Mouse (Mus musculus): ENCODE measurements at regions not wholly inside any gene's neighbourhood (a gene's known extent, or its start where the extent isn't known, plus 50 kb on each side); places are given as distances from the start of the nearest gene placed in this dataset.

- no peaks in the 10 kb centered on the region for H3K27me3 ChIP-seq (replicated peaks; ENCODE audit: control insufficient read depth, insufficient read depth, low read length)
- H3K9ac ChIP-seq (ENCODE audit: low read length): no peak overlapping the region
- H3K4me3 ChIP-seq (ENCODE audit: low read depth, low read length): no peak overlapping the region
- DNase-seq (ENCODE audit: low spot score) (no peak), ATAC-seq (replicated peaks; ENCODE audit: low FRiP score, low TSS enrichment, low read depth) (no peak)
- 80% methylated on average over 13 of the region's 13 CpGs for WGBS
- H3K4me2 ChIP-seq (ENCODE audit: low read length): no peak overlapping the region
- H3K36me3 ChIP-seq (ENCODE audit: control insufficient read depth, insufficient read depth, low read length): no peaks in the 10 kb centered on the region
- H3K4me1 ChIP-seq (replicated peaks; ENCODE audit: control insufficient read depth, insufficient read depth, low read length): no peaks in the 10 kb centered on the region
- H3K9me3 ChIP-seq (ENCODE audit: control insufficient read depth, low read length): no peaks in the 10 kb centered on the region
- H3K27ac ChIP-seq (ENCODE audit: low read depth): no peak overlapping the region
Observed at GRCm38 (mm10) chr10:12186918-12187639, 682.1 kb downstream of the Utrn start.

DNA sequence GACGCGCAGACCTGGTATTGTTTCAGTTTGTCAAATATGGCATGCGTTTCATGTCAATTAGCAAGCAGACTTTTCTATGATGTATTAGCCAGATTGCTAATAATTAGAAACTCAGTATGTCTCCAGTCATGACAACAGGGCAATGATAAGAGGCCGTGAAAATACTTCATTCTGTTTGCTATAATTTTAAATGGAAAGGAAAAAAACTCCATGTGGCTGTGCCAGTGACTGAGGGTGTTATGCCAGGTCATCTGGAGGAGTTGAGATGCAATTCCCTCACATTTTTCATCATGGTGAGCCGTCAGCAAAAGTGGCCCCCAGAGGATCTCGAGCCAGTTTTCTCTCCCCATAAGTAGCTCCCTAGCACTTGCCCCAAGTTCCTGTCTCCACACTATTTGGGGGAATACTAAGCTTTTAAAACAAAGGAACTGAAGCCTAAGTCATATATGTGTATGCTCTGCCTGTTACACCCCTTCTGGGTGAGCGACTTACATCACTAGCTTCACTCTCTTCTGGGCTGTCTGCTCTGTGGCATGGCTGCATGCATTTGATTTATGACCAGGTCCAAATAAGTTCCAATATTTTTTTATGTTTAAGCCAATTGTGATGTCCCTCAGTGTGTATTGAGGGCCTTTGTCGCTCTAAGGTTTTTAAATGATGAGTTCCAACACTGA is 681.4 kb downstream of the Utrn start:
- no peak overlapping the region for H3K27ac ChIP-seq (ENCODE audit: low read depth)
- 86% methylated on average over 8 of the region's 8 CpGs for WGBS
- H3K4me1 ChIP-seq (replicated peaks; ENCODE audit: control insufficient read depth, insufficient read depth, low read length): no peaks in the 10 kb centered on the region
- H3K9ac ChIP-seq (ENCODE audit: low read length): no peak overlapping the region
- H3K36me3 ChIP-seq (ENCODE audit: control insufficient read depth, insufficient read depth, low read length): no peaks in the 10 kb centered on the region
- DNase-seq (ENCODE audit: low spot score) (no peak), ATAC-seq (replicated peaks; ENCODE audit: low FRiP score, low TSS enrichment, low read depth) (no peak)
- H3K4me3 ChIP-seq (ENCODE audit: low read depth, low read length): no peak overlapping the region
- H3K4me2 ChIP-seq (ENCODE audit: low read length): no peak overlapping the region
- H3K27me3 ChIP-seq (replicated peaks; ENCODE audit: control insufficient read depth, insufficient read depth, low read length): no peaks in the 10 kb centered on the region
- H3K9me3 ChIP-seq (ENCODE audit: control insufficient read depth, low read length): no peaks in the 10 kb centered on the region

DNA sequence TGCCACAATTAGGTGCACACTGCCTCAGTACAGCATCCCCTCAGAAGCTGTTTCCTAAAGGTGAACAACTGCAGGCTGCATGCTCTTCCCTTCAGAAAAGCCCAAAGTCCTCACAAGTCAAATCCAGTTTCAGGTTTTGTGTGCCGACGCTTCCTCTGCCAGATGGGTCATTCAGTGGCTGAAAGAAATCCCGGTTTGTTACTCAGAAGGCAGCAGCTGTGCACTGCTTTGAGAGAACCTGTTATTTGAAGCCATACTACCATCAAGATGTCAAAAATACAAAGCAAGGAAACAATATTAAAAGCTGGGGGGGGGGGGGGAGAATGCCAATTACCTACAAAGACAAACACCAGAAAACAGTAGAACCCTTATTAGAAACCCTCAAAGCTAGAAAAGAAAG is 678.7 kb downstream of the Utrn start:
- DNase-seq (ENCODE audit: low spot score) (no peak), ATAC-seq (replicated peaks; ENCODE audit: low FRiP score, low TSS enrichment, low read depth) (no peak)
- Histone ChIP-seq H3K27ac (ENCODE audit: low read depth) (no peak overlapping the region), H3K4me1 (replicated peaks; ENCODE audit: control insufficient read depth, insufficient read depth, low read length) (no peaks in the 10 kb centered on the region), H3K27me3 (replicated peaks; ENCODE audit: control insufficient read depth, insufficient read depth, low read length) (no peaks in the 10 kb centered on the region), H3K9me3 (ENCODE audit: control insufficient read depth, low read length) (no peaks in the 10 kb centered on the region), H3K4me3 (ENCODE audit: low read depth, low read length) (no peak overlapping the region), H3K36me3 (ENCODE audit: control insufficient read depth, insufficient read depth, low read length) (no peaks in the 10 kb centered on the region), H3K9ac (ENCODE audit: low read length) (no peak overlapping the region), H3K4me2 (ENCODE audit: low read length) (no peak overlapping the region)
- WGBS: 80% methylated on average over 3 of the region's 3 CpGs

DNA sequence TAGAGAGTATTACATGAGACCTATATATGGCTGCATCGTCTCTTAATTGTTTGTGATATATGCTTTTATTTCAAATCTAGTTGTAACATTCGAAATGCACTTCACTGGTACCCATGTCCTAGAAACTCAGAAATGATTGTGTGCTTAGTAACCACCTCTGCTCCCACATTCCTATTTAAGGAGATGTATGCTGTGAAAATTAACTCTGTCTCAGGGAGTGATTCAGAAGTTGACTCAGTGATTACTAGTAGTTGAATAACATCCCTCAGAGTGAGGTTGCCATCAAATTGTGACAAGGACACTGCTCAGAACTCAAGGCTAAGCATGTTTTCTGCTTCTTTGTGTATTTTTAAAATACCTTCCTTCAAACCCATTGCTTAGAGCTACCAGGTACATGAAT is 661.9 kb downstream of the Utrn start:
- no peaks in the 10 kb centered on the region for H3K9me3 ChIP-seq (ENCODE audit: control insufficient read depth, low read length)
- H3K9ac ChIP-seq (ENCODE audit: low read length): no peak overlapping the region
- H3K36me3 ChIP-seq (ENCODE audit: control insufficient read depth, insufficient read depth, low read length): no peaks in the 10 kb centered on the region
- H3K4me3 ChIP-seq (ENCODE audit: low read depth, low read length): no peak overlapping the region
- H3K27me3 ChIP-seq (replicated peaks; ENCODE audit: control insufficient read depth, insufficient read depth, low read length): no peaks in the 10 kb centered on the region
- no peak overlapping the region for H3K4me2 ChIP-seq (ENCODE audit: low read length)
- ATAC-seq (replicated peaks; ENCODE audit: low FRiP score, low TSS enrichment, low read depth) (no peak), DNase-seq (ENCODE audit: low spot score) (no peak)
- H3K27ac ChIP-seq (ENCODE audit: low read depth): no peak overlapping the region
- no peaks in the 10 kb centered on the region for H3K4me1 ChIP-seq (replicated peaks; ENCODE audit: control insufficient read depth, insufficient read depth, low read length)
- WGBS: 88% methylated on average over 2 of the region's 2 CpGs

- Histone ChIP-seq H3K4me1 (replicated peaks; ENCODE audit: control insufficient read depth, insufficient read depth, low read length) (no peaks in the 10 kb centered on the region), H3K4me2 (ENCODE audit: low read length) (no peak overlapping the region), H3K4me3 (ENCODE audit: low read depth, low read length) (no peak overlapping the region), H3K27ac (ENCODE audit: low read depth) (no peak overlapping the region), H3K9me3 (ENCODE audit: control insufficient read depth, low read length) (no peaks in the 10 kb centered on the region), H3K9ac (ENCODE audit: low read length) (no peak overlapping the region), H3K36me3 (ENCODE audit: control insufficient read depth, insufficient read depth, low read length) (no peaks in the 10 kb centered on the region), H3K27me3 (replicated peaks; ENCODE audit: control insufficient read depth, insufficient read depth, low read length) (no peaks in the 10 kb centered on the region)
- 94% methylated on average over 2 of the region's 2 CpGs for WGBS
- no peak for ATAC-seq (replicated peaks; ENCODE audit: low FRiP score, low TSS enrichment, low read depth)
- no peak for DNase-seq (ENCODE audit: low spot score)
Observed at GRCm38 (mm10) chr10:12210181-12210580, 659.0 kb downstream of the Utrn start.

- Histone ChIP-seq H3K4me1 (replicated peaks; ENCODE audit: control insufficient read depth, insufficient read depth, low read length) (no peaks in the 10 kb centered on the region), H3K9me3 (ENCODE audit: control insufficient read depth, low read length) (no peaks in the 10 kb centered on the region), H3K36me3 (ENCODE audit: control insufficient read depth, insufficient read depth, low read length) (no peaks in the 10 kb centered on the region), H3K9ac (ENCODE audit: low read length) (no peak overlapping the region), H3K27me3 (replicated peaks; ENCODE audit: control insufficient read depth, insufficient read depth, low read length) (no peaks in the 10 kb centered on the region), H3K4me2 (ENCODE audit: low read length) (no peak overlapping the region), H3K27ac (ENCODE audit: low read depth) (no peak overlapping the region), H3K4me3 (ENCODE audit: low read depth, low read length) (no peak overlapping the region)
- DNase-seq (ENCODE audit: low spot score) (no peak), ATAC-seq (replicated peaks; ENCODE audit: low FRiP score, low TSS enrichment, low read depth) (no peak)
Observed at GRCm38 (mm10) chr10:12218879-12219278, 650.3 kb downstream of the Utrn start.

GRCm38 (mm10) chr10:12234141-12234540 is 635.0 kb downstream of the Utrn start:
- Histone ChIP-seq H3K9ac (ENCODE audit: low read length) (no peak overlapping the region), H3K4me2 (ENCODE audit: low read length) (no peak overlapping the region), H3K9me3 (ENCODE audit: control insufficient read depth, low read length) (no peaks in the 10 kb centered on the region), H3K4me3 (ENCODE audit: low read depth, low read length) (no peak overlapping the region), H3K4me1 (replicated peaks; ENCODE audit: control insufficient read depth, insufficient read depth, low read length) (no peaks in the 10 kb centered on the region), H3K36me3 (ENCODE audit: control insufficient read depth, insufficient read depth, low read length) (no peaks in the 10 kb centered on the region), H3K27me3 (replicated peaks; ENCODE audit: control insufficient read depth, insufficient read depth, low read length) (no peaks in the 10 kb centered on the region), H3K27ac (ENCODE audit: low read depth) (no peak overlapping the region)
- ATAC-seq (replicated peaks; ENCODE audit: low FRiP score, low TSS enrichment, low read depth) (no peak), DNase-seq (ENCODE audit: low spot score) (no peak)
- 73% methylated on average over 1 of the region's 1 CpGs for WGBS

GRCm38 (mm10) chr10:12248853-12249252 is 620.3 kb downstream of the Utrn start:
- no peak overlapping the region for H3K9ac ChIP-seq (ENCODE audit: low read length)
- H3K36me3 ChIP-seq (ENCODE audit: control insufficient read depth, insufficient read depth, low read length): no peaks in the 10 kb centered on the region
- no peak for DNase-seq (ENCODE audit: low spot score)
- H3K9me3 ChIP-seq (ENCODE audit: control insufficient read depth, low read length): no peaks in the 10 kb centered on the region
- H3K27ac ChIP-seq (ENCODE audit: low read depth): no peak overlapping the region
- 0 out of 2 replicates have a peak, but pooled peaks have one; percentile 32 for ATAC-seq (replicated peaks; ENCODE audit: low FRiP score, low TSS enrichment, low read depth)
- WGBS: 39% methylated on average over 3 of the region's 3 CpGs
- no peaks in the 10 kb centered on the region for H3K27me3 ChIP-seq (replicated peaks; ENCODE audit: control insufficient read depth, insufficient read depth, low read length)
- no peak overlapping the region for H3K4me2 ChIP-seq (ENCODE audit: low read length)
- no peaks in the 10 kb centered on the region for H3K4me1 ChIP-seq (replicated peaks; ENCODE audit: control insufficient read depth, insufficient read depth, low read length)
- no peak overlapping the region for H3K4me3 ChIP-seq (ENCODE audit: low read depth, low read length)

GRCm38 (mm10) chr10:12253274-12253673 is 615.9 kb downstream of the Utrn start:
- Histone ChIP-seq H3K36me3 (ENCODE audit: control insufficient read depth, insufficient read depth, low read length) (no peaks in the 10 kb centered on the region), H3K9ac (ENCODE audit: low read length) (no peak overlapping the region), H3K27ac (ENCODE audit: low read depth) (no peak overlapping the region), H3K4me1 (replicated peaks; ENCODE audit: control insufficient read depth, insufficient read depth, low read length) (no peaks in the 10 kb centered on the region), H3K4me2 (ENCODE audit: low read length) (no peak overlapping the region), H3K9me3 (ENCODE audit: control insufficient read depth, low read length) (no peaks in the 10 kb centered on the region), H3K27me3 (replicated peaks; ENCODE audit: control insufficient read depth, insufficient read depth, low read length) (no peaks in the 10 kb centered on the region), H3K4me3 (ENCODE audit: low read depth, low read length) (no peak overlapping the region)
- ATAC-seq (replicated peaks; ENCODE audit: low FRiP score, low TSS enrichment, low read depth) (no peak), DNase-seq (ENCODE audit: low spot score) (no peak)
- 88% methylated on average over 3 of the region's 3 CpGs for WGBS

All from intestine, embryonic 14.5 days (tissue).